Mouse (Mus musculus) heart, postnatal 4 days (tissue): ENCODE results near the gene Olfr1321. TPM values are rescaled to one million over a fixed set of nuclear protein-coding genes. Genes with fewer than 3 reads are reported as not detected.

ENCODE experiments used
- DNase-seq: peaks from one replicate; pipeline ENCODE4 v3.0.0; 2021
- total RNA-seq, 2 experiments: library from RNA; stranded (reverse); gene quantifications; 2 replicates each; pipeline ENCODE4 v1.2.3; 2021

Olfr1321 gene
- not detected for total RNA-seq

DNA sequence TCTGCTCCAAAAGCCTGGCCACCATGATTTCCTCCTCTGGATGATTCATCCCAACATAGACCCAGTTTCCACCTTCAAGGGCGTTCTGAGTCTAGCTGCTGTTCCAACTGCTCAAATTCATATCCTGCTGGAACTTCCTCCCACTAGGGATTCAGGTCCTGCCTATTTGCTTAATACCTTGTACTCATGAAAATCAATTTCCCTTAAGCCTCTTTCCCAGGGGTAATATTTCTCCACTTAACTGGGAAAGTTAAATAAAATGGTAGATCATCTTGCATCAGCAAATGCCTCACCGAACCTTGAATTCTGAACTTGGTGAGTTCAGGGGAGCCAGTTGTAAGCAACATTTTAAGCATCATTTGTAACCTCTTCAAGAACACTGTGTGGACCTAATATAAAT, at the start of gene Olfr1321:
Olfr1321 (minus strand) TSS at position 101 of the 400 bp plus-strand sequence.
- DNase-seq: no peak

DNA sequence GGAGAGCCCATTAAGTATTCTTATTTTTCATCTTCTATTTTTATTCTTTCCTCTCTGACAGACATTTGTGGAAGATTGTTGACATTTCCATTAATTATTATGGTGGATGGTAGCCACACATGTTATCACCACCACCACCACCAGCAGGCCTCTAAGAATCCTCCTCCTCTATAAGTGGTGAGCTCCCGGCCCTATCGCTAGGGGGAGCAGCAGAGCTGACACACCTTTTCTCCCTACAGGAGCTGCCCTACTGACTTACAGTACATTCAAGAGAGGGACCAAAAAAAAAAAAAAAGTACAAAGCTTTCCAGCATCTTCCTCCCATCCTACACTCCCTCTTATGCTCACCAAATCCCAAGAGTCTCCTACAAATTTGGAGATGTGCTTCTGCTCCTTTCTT, 36.0 kb upstream of the Olfr1321 start:
- peak; percentile 17 for DNase-seq

DNA sequence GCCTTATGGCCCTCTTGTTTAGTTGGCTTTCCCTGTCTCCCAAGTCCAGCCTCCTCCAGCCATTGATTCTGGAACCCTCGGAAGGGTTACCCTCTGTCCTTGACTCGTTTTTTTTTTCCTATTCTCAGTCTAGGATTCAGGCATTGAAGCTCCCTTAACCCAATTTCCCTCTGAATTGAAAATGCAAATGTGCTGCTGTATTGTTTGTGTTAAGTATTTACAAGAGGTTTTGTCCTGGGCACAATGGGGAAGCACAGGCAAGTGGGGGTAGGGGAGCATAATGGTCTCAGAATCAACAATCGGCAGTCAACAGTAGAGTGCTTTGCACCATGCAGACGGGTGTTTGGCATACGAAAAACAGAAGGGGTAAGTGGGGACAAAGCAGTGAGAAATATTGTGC, 10.3 kb upstream of the Olfr1321 start:
- DNase-seq: no peak

Other genes starting within 250 kb of the Olfr1321 start
- gene Olfr1320, start 62.7 kb downstream of the Olfr1321 start, total RNA-seq: not detected
- gene Igsf1, start 62.7 kb upstream of the Olfr1321 start, total RNA-seq: 1 to 10 TPM; 3.7 to 5.7 TPM
- not detected for gene Olfr1322, start 156.4 kb upstream of the Olfr1321 start, total RNA-seq